Mouse (Mus musculus): ENCODE measurements around the gene Myh14. TPM values are rescaled to one million over a fixed set of nuclear protein-coding genes. Genes with fewer than 3 reads are reported as not detected.

Gene Myh14
- polyA plus RNA-seq, 1 experiment from 2014 or later, result 1.9 TPM

DNA sequence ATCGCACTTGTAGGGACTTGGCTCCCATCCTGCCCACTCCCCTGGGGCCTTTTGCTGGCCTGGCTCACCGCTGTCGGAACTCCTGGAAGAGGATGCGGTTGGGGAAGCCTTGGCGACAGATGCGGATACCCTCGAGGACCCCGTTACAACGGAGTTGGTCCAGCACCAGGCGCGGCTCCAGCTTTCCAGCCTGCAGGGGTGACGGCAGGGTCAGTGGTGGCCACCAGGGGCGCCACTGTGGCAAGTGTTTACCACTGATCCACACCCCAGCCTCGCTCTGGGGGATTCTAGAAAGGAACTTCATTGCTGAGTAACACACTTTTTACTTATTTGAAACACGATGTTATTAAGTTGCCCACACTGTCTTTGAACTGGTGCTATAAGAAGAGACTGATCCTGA, 37.2 kb downstream of the Myh14 start:
- Histone ChIP-seq H3K4me2 (replicated peaks; ENCODE audit: low read depth, low read length) (no peak overlapping the region), H3K36me3 (ENCODE audit: control insufficient read depth, insufficient read depth, low read length) (no peaks in the 10 kb centered on the region), H3K4me1 (replicated peaks; ENCODE audit: control insufficient read depth, insufficient read depth, low read length) (no peaks in the 10 kb centered on the region), H3K27me3 (ENCODE audit: control insufficient read depth, insufficient read depth, low read length) (peaks cover 6% of the 10 kb centered on the region), H3K9me3 (ENCODE audit: control insufficient read depth, low read length) (no peaks in the 10 kb centered on the region), H3K4me3 (ENCODE audit: low read depth, low read length) (no peak overlapping the region), H3K27ac (ENCODE audit: low read depth, low read length) (no peak overlapping the region), H3K9ac (ENCODE audit: low read depth, low read length) (no peak overlapping the region)
- DNase-seq (ENCODE audit: low spot score), result peak; percentile 53
- ATAC-seq (ENCODE audit: low FRiP score), result no peak
- WGBS, result 15% methylated on average over 15 of the region's 15 CpGs

GRCm38 (mm10) chr7:44632676-44633075, 38.0 kb downstream of the Myh14 start:
- ATAC-seq (ENCODE audit: low FRiP score), result no peak
- H3K4me2 ChIP-seq (replicated peaks; ENCODE audit: low read depth, low read length), result no peak overlapping the region

GRCm38 (mm10) chr7:44630437-44630836, 40.2 kb downstream of the Myh14 start:
- H3K4me3 ChIP-seq (ENCODE audit: low read depth, low read length), result no peak overlapping the region
- WGBS, result 78% methylated on average over 13 of the region's 13 CpGs
- ATAC-seq (ENCODE audit: low FRiP score) (0 out of 2 replicates have a peak, but pooled peaks have one; percentile 35), DNase-seq (ENCODE audit: low spot score) (no peak)
- H3K27ac ChIP-seq (ENCODE audit: low read depth, low read length), result no peak overlapping the region
- H3K4me2 ChIP-seq (replicated peaks; ENCODE audit: low read depth, low read length), result no peak overlapping the region
- no peaks in the 10 kb centered on the region for H3K36me3 ChIP-seq (ENCODE audit: control insufficient read depth, insufficient read depth, low read length)
- H3K27me3 ChIP-seq (ENCODE audit: control insufficient read depth, insufficient read depth, low read length), result 0 out of 2 replicates have a peak, but pooled peaks cover 3% of the 10 kb centered on the region
- H3K9ac ChIP-seq (ENCODE audit: low read depth, low read length), result no peak overlapping the region
- no peaks in the 10 kb centered on the region for H3K9me3 ChIP-seq (ENCODE audit: control insufficient read depth, low read length)
- no peaks in the 10 kb centered on the region for H3K4me1 ChIP-seq (replicated peaks; ENCODE audit: control insufficient read depth, insufficient read depth, low read length)

More at GRCm38 (mm10) chr7:44632676-44633075, 38.0 kb downstream of the Myh14 start:
- no peak overlapping the region for H3K27ac ChIP-seq (ENCODE audit: low read depth, low read length)
- WGBS, result 20% methylated on average over 13 of the region's 13 CpGs
- H3K4me1 ChIP-seq (replicated peaks; ENCODE audit: control insufficient read depth, insufficient read depth, low read length), result no peaks in the 10 kb centered on the region
- H3K4me3 ChIP-seq (ENCODE audit: low read depth, low read length), result no peak overlapping the region
- H3K36me3 ChIP-seq (ENCODE audit: control insufficient read depth, insufficient read depth, low read length), result no peaks in the 10 kb centered on the region
- H3K9me3 ChIP-seq (ENCODE audit: control insufficient read depth, low read length), result no peaks in the 10 kb centered on the region
- no peak for DNase-seq (ENCODE audit: low spot score)
- H3K9ac ChIP-seq (ENCODE audit: low read depth, low read length), result no peak overlapping the region
- 0 out of 2 replicates have a peak, but pooled peaks cover 3% of the 10 kb centered on the region for H3K27me3 ChIP-seq (ENCODE audit: control insufficient read depth, insufficient read depth, low read length)

DNA sequence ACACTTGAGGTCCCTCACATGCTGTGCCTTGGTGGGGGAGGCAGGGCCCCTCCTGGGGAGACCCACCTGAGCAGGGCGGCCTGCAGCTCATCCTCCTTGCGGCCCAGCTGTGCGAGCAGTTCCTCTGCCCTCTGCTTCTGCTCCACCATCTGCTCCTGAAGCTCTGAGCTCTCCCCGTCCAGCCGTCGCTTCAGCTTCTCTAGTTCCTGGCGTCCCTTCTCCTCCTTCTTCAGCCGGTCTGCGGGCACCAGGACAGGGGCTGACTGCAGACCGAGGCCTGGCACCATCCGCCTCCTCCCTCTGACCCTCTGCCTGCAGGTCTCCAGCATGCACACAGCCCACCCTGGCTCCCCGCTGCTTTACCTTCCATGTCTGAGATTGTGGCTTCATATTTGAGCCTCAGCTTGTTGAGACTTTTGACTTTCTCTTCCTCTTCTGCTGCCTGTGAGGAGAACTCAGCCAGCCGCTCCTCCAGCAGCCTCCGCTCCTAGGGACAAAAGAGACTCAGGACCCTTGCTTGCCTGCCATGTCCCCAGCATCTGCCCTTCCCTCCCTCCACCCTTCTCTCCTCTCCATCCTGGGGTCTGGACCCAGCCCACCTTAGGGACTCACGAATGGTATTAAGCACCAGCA, 42.1 kb downstream of the Myh14 start:
- H3K36me3 ChIP-seq (ENCODE audit: control insufficient read depth, insufficient read depth, low read length), result no peaks in the 10 kb centered on the region
- H3K27ac ChIP-seq (ENCODE audit: low read depth, low read length), result no peak overlapping the region
- no peak overlapping the region for H3K4me2 ChIP-seq (replicated peaks; ENCODE audit: low read depth, low read length)
- H3K9ac ChIP-seq (ENCODE audit: low read depth, low read length), result no peak overlapping the region
- ATAC-seq (ENCODE audit: low FRiP score) (no peak), DNase-seq (ENCODE audit: low spot score) (no peak)
- 82% methylated on average over 15 of the region's 15 CpGs for WGBS
- no peaks in the 10 kb centered on the region for H3K9me3 ChIP-seq (ENCODE audit: control insufficient read depth, low read length)
- no peaks in the 10 kb centered on the region for H3K4me1 ChIP-seq (replicated peaks; ENCODE audit: control insufficient read depth, insufficient read depth, low read length)
- 0 out of 2 replicates have a peak, but pooled peaks cover 3% of the 10 kb centered on the region for H3K27me3 ChIP-seq (ENCODE audit: control insufficient read depth, insufficient read depth, low read length)
- no peak overlapping the region for H3K4me3 ChIP-seq (ENCODE audit: low read depth, low read length)

DNA sequence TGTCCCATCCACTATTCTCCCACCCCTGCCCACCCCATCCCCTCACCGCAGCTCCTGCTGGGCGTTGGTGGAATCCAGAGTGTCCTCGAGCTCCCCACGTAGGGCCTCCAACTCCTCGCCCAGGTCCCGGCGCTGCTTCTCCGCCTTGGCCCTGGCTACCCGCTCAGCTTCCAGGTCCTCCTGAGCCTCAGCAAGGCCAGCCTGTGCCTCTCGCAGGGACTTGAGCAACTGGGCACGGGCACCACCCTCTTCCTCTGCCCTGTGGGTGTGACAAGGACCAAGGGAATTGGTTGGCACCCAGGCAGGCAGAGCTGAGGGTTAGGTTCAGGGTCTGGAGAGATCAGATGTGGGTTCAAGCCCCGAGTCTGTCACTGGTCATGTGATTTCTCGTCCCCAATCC, 43.7 kb downstream of the Myh14 start:
- ATAC-seq (ENCODE audit: low FRiP score) (no peak), DNase-seq (ENCODE audit: low spot score) (no peak)
- WGBS, result 86% methylated on average over 13 of the region's 13 CpGs

DNA sequence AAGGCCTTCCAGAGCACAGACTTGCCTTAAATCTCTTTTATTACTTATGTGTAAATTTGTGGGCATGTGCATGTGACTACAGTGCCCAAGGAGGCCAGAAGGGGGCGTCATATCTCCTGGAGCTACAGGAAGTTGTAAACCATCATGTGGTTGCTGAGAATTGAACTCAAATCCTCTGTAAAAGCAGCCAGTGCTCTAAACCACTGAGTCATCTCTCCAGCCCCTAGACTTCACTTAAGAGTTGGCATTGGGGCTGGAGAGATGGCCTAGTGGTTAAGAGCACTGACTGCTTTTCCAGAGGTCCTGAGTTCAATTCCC, 44.6 kb downstream of the Myh14 start:
- H3K9me3 ChIP-seq (ENCODE audit: control insufficient read depth, low read length), result no peaks in the 10 kb centered on the region
- H3K36me3 ChIP-seq (ENCODE audit: control insufficient read depth, insufficient read depth, low read length), result no peaks in the 10 kb centered on the region
- no peak overlapping the region for H3K27ac ChIP-seq (ENCODE audit: low read depth, low read length)
- no peak overlapping the region for H3K4me3 ChIP-seq (ENCODE audit: low read depth, low read length)
- H3K4me2 ChIP-seq (replicated peaks; ENCODE audit: low read depth, low read length), result no peak overlapping the region
- H3K4me1 ChIP-seq (replicated peaks; ENCODE audit: control insufficient read depth, insufficient read depth, low read length), result no peaks in the 10 kb centered on the region
- no peaks in the 10 kb centered on the region for H3K27me3 ChIP-seq (ENCODE audit: control insufficient read depth, insufficient read depth, low read length)
- DNase-seq (ENCODE audit: low spot score) (no peak), ATAC-seq (ENCODE audit: low FRiP score) (no peak)
- 63% methylated on average over 1 of the region's 1 CpGs for WGBS
- H3K9ac ChIP-seq (ENCODE audit: low read depth, low read length), result no peak overlapping the region

More for the DNA sequence above, 43.7 kb downstream of the Myh14 start:
- H3K27me3 ChIP-seq (ENCODE audit: control insufficient read depth, insufficient read depth, low read length), result 0 out of 2 replicates have a peak, but pooled peaks cover 3% of the 10 kb centered on the region
- no peaks in the 10 kb centered on the region for H3K4me1 ChIP-seq (replicated peaks; ENCODE audit: control insufficient read depth, insufficient read depth, low read length)
- H3K4me2 ChIP-seq (replicated peaks; ENCODE audit: low read depth, low read length), result no peak overlapping the region
- H3K9ac ChIP-seq (ENCODE audit: low read depth, low read length), result no peak overlapping the region
- no peaks in the 10 kb centered on the region for H3K9me3 ChIP-seq (ENCODE audit: control insufficient read depth, low read length)
- H3K27ac ChIP-seq (ENCODE audit: low read depth, low read length), result no peak overlapping the region
- H3K36me3 ChIP-seq (ENCODE audit: control insufficient read depth, insufficient read depth, low read length), result no peaks in the 10 kb centered on the region
- no peak overlapping the region for H3K4me3 ChIP-seq (ENCODE audit: low read depth, low read length)

- no peaks in the 10 kb centered on the region for H3K36me3 ChIP-seq (ENCODE audit: control insufficient read depth, insufficient read depth, low read length)
These were observed 45.2 kb downstream of the Myh14 start for GRCm38 (mm10) chr7:44625241-44626067.

GRCm38 (mm10) chr7:44624828-44625227, 45.8 kb downstream of the Myh14 start:
- no peaks in the 10 kb centered on the region for H3K4me1 ChIP-seq (replicated peaks; ENCODE audit: control insufficient read depth, insufficient read depth, low read length)
- H3K27me3 ChIP-seq (ENCODE audit: control insufficient read depth, insufficient read depth, low read length), result no peaks in the 10 kb centered on the region
- ATAC-seq (ENCODE audit: low FRiP score) (no peak), DNase-seq (ENCODE audit: low spot score) (no peak)
- no peak overlapping the region for H3K4me2 ChIP-seq (replicated peaks; ENCODE audit: low read depth, low read length)
- no peaks in the 10 kb centered on the region for H3K36me3 ChIP-seq (ENCODE audit: control insufficient read depth, insufficient read depth, low read length)
- H3K9me3 ChIP-seq (ENCODE audit: control insufficient read depth, low read length), result no peaks in the 10 kb centered on the region
- WGBS, result 63% methylated on average over 14 of the region's 14 CpGs
- no peak overlapping the region for H3K4me3 ChIP-seq (ENCODE audit: low read depth, low read length)
- H3K27ac ChIP-seq (ENCODE audit: low read depth, low read length), result no peak overlapping the region
- H3K9ac ChIP-seq (ENCODE audit: low read depth, low read length), result no peak overlapping the region

More at GRCm38 (mm10) chr7:44625241-44626067, 45.2 kb downstream of the Myh14 start:
- 86% methylated on average over 13 of the region's 13 CpGs for WGBS
- H3K4me1 ChIP-seq (replicated peaks; ENCODE audit: control insufficient read depth, insufficient read depth, low read length), result no peaks in the 10 kb centered on the region
- ATAC-seq (ENCODE audit: low FRiP score) (no peak), DNase-seq (ENCODE audit: low spot score) (no peak)
- no peak overlapping the region for H3K9ac ChIP-seq (ENCODE audit: low read depth, low read length)
- H3K4me2 ChIP-seq (replicated peaks; ENCODE audit: low read depth, low read length), result no peak overlapping the region
- H3K27ac ChIP-seq (ENCODE audit: low read depth, low read length), result no peak overlapping the region
- H3K27me3 ChIP-seq (ENCODE audit: control insufficient read depth, insufficient read depth, low read length), result no peaks in the 10 kb centered on the region
- H3K9me3 ChIP-seq (ENCODE audit: control insufficient read depth, low read length), result no peaks in the 10 kb centered on the region
- H3K4me3 ChIP-seq (ENCODE audit: low read depth, low read length), result no peak overlapping the region

GRCm38 (mm10) chr7:44624543-44624826, 46.2 kb downstream of the Myh14 start:
- H3K9me3 ChIP-seq (ENCODE audit: control insufficient read depth, low read length), result no peaks in the 10 kb centered on the region
- H3K9ac ChIP-seq (ENCODE audit: low read depth, low read length), result no peak overlapping the region
- H3K27me3 ChIP-seq (ENCODE audit: control insufficient read depth, insufficient read depth, low read length), result no peaks in the 10 kb centered on the region
- no peak overlapping the region for H3K4me2 ChIP-seq (replicated peaks; ENCODE audit: low read depth, low read length)
- 82% methylated on average over 3 of the region's 3 CpGs for WGBS
- no peaks in the 10 kb centered on the region for H3K36me3 ChIP-seq (ENCODE audit: control insufficient read depth, insufficient read depth, low read length)
- no peak overlapping the region for H3K27ac ChIP-seq (ENCODE audit: low read depth, low read length)
- no peak for DNase-seq (ENCODE audit: low spot score)
- no peak for ATAC-seq (ENCODE audit: low FRiP score)
- H3K4me3 ChIP-seq (ENCODE audit: low read depth, low read length), result no peak overlapping the region
- H3K4me1 ChIP-seq (replicated peaks; ENCODE audit: control insufficient read depth, insufficient read depth, low read length), result no peaks in the 10 kb centered on the region
